Mouse (Mus musculus): ENCODE results near the gene Ap3d1.

The Ap3d1 gene

DNA sequence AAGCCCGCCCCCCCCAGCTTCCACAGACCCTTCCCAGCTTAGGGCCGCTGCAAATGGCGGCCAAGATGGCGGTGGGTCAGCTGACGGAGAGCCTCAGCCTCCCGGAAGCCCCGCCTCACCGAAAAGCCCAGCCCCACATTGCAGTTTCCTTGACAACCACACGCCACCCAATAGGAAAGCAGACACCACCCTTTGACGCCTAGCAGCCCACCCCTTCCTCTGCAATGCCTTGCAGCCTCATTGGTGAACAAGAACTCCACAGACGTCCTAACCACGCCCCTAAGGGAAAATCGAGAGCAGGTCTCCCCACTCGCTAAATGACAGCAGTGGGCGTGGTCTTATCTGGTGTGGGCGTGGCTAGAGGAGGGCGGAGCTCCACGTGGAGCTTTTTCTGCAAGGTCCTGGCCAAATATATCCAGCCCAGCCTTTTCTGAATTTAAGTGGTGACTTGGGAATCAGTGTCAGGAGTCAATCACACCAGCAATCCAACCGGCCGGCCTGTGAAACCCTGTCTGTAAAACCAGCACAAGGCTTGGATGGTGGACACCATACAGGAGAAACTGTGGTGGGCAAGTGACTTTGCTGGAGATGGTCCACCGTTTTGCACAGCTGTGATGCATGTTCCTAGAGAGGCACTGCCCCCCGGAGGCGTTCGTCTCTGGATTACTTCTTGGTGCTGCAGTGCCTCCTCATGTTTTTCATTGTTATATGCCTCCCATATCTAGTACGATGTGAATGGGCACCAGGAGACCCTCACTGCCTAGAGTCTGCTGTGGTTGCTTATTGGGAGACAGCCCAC lies at the start of gene Ap3d1:
Ap3d1 (minus strand) TSS at position 85 of the 799 bp plus-strand sequence.
- DNase-seq (ENCODE audit: low spot score) = peak; percentile 99

DNA sequence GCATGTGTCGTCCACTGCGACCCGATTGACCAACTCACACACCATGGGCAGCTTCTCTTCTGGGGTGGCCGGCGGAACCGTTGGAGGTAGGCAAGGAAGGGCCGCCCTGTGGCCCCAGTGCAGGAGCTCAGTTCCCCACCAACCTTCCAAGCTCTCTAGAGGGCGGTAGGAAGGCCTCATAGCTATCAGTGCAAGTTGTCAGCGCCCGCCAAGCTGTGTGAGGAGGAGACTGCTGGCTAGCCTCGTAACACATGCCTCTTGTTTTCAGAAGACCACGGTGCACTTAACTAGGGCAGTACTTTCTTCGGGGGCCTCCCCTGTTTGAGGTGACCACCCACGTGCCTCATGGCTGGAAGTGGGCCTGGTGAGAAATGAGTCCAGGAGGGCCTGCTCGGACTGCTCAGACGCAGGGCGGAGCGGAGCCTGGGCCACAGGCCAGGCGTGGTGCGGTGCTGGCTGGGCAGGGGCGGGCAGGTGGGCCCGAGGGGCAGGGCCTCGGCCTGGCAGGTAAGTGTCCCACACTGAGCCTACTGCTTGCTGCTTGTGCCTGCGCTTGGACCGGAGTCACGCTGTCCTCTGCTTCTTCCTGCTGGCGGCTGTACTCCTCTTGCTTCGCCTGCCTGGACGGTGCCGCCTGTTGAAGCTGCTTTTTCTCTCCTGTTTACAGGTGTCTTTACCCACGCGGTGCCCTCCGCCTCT lies 49.6 kb upstream of the Ap3d1 start:
- DNase-seq (ENCODE audit: low spot score) = no peak

GRCm38 (mm10) chr10:80790761-80791404 lies 48.8 kb upstream of the Ap3d1 start:
- DNase-seq (ENCODE audit: low spot score) = no peak

GRCm38 (mm10) chr10:80787517-80787916 lies 45.5 kb upstream of the Ap3d1 start:
- DNase-seq (ENCODE audit: low spot score) = no peak

GRCm38 (mm10) chr10:80785963-80786362 lies 43.9 kb upstream of the Ap3d1 start:
- no peak for DNase-seq (ENCODE audit: low spot score)

- no peak for DNase-seq (ENCODE audit: low spot score)
Measured at GRCm38 (mm10) chr10:80784871-80785270, 42.8 kb upstream of the Ap3d1 start.

GRCm38 (mm10) chr10:80784302-80784701 lies 42.2 kb upstream of the Ap3d1 start:
- no peak for DNase-seq (ENCODE audit: low spot score)

- DNase-seq (ENCODE audit: low spot score) = no peak
Measured at GRCm38 (mm10) chr10:80779565-80779964, 37.5 kb upstream of the Ap3d1 start.

DNA sequence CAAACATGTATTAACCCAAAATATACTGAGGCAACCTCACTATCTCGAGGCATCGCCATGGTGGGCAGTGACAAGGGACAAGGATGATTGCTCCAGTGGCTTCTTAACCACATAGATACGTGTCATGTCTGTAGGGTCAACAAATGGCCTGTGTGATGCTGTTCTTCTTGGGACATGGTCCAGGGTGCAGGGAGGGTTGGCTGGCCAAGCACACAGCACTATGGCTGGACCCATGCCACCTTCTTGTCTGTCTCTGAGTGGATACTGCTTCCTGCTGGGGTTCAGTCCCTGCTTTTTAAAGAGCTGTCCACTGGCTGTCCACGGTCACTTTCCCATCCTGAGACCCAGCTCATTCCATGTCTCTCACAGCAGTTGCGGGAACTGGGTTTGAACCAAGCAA lies 35.1 kb upstream of the Ap3d1 start:
- no peak for DNase-seq (ENCODE audit: low spot score)

GRCm38 (mm10) chr10:80776358-80776869 lies 34.4 kb upstream of the Ap3d1 start:
- no peak for DNase-seq (ENCODE audit: low spot score)

- no peak for DNase-seq (ENCODE audit: low spot score)
Measured at GRCm38 (mm10) chr10:80775731-80776130, 33.7 kb upstream of the Ap3d1 start.

DNA sequence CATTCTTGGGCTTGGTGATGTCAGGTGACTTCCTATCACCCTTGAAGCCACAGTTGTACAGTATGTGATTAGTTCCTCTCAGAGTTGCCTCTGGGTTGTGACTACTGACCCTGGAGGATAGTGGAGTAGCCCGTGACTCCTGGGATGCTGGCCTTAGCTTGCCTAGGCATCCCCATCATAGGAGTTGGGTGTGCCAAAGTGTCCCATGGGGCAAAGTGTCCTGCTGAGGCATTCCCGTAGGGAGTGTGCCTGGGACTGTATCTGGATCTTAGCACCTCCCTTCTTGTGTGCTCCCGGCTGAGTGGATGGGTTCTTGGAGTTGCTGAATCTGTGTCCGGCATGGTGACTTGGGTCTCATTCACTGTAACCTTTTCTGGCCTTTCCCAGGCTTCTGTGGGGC lies 32.9 kb upstream of the Ap3d1 start:
- no peak for DNase-seq (ENCODE audit: low spot score)

- DNase-seq (ENCODE audit: low spot score) = peak; percentile 92
Measured at GRCm38 (mm10) chr10:80774549-80774948, 32.5 kb upstream of the Ap3d1 start.

- no peak for DNase-seq (ENCODE audit: low spot score)
Measured at GRCm38 (mm10) chr10:80773816-80774215, 31.8 kb upstream of the Ap3d1 start.

DNA sequence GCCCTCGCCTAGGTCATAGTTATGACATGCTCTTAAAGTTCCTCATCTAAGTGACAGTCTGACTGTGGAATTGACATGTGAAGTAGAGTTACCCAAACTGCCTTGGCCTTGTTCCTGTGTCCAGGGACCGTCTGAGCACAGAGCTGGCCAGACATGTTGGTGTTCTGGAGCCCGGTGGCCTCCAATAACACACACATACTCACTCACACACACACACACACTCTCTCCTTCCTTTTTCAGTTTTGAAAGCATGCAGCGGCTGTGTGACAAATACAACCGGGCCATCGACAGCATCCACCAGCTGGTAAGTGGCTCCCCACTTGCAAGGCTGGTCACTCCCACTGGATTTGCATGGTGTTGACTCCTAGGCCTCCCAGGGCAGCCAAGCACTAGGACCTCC lies 26.3 kb upstream of the Ap3d1 start:
- no peak for DNase-seq (ENCODE audit: low spot score)

DNA sequence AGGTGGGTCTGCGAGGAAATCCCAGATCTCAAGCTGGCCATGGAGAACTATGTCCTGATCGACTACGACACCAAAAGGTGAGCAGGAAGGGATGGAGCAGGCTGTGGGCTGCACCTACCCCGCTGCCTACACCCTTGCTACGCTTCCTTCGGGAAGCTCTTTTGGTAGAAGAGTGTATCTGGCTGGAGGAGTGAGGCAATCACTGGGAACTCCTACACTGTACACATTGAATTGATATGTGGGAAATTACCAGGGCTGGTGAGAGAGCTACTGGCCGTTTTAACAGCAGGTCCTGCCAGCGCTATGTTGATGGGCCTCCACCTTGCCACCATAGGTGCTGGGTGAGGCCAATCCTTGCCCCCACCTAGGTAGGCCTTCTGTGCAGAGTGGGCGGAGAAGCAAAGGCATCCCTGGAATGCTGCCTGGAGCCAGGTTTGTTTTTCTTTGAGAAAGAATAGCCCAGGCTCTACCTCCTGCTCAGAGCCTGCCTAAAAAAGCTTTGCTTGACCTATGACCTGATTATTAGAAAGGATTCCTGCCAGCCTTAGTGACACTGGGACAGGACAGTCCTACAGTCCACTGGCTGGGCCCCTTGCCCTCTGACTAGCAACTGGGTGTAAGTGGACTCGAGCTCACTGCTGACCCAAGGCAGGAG lies 24.2 kb upstream of the Ap3d1 start:
- DNase-seq (ENCODE audit: low spot score) = no peak

- no peak for DNase-seq (ENCODE audit: low spot score)
Measured at GRCm38 (mm10) chr10:80765746-80766145, 23.7 kb upstream of the Ap3d1 start.

DNA sequence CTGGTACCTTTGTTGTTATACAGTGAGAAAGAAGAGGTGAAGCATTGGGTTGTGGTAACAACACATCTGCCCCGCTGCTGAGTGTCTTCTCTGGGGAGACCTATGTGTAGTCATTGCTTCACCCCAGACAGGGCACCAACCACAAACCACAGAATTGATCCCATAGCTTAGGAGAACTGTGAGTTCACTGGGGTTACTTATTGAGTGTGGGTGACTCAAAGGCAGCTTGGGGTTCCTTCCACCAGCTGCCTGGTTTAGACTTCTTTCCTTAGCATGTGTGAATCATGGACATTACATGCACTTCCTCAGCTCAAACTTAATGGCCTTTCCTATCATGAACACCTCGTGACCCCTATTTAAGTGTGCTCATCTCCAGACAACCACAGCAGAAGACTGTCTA lies 21.4 kb upstream of the Ap3d1 start:
- no peak for DNase-seq (ENCODE audit: low spot score)

DNA sequence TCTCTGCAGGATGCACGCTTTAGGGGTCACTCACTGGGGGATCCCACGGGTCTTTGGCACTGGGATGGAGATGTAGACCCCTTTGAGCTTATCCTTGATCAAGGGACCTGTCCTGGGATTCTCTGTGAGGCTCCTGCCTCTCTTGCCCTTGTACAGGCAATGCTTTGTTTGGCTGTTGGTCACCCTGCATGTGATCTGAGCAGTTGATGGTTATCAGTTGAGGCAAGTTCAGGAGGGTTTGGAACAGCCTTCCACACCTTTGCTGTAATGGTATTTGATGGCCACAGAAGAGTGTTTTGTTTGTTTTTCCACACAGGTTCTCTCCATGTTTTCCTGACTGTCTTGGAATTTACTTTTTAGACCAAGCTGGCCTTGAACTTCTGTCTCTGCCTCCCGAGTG lies 19.8 kb upstream of the Ap3d1 start:
- DNase-seq (ENCODE audit: low spot score) = no peak

DNA sequence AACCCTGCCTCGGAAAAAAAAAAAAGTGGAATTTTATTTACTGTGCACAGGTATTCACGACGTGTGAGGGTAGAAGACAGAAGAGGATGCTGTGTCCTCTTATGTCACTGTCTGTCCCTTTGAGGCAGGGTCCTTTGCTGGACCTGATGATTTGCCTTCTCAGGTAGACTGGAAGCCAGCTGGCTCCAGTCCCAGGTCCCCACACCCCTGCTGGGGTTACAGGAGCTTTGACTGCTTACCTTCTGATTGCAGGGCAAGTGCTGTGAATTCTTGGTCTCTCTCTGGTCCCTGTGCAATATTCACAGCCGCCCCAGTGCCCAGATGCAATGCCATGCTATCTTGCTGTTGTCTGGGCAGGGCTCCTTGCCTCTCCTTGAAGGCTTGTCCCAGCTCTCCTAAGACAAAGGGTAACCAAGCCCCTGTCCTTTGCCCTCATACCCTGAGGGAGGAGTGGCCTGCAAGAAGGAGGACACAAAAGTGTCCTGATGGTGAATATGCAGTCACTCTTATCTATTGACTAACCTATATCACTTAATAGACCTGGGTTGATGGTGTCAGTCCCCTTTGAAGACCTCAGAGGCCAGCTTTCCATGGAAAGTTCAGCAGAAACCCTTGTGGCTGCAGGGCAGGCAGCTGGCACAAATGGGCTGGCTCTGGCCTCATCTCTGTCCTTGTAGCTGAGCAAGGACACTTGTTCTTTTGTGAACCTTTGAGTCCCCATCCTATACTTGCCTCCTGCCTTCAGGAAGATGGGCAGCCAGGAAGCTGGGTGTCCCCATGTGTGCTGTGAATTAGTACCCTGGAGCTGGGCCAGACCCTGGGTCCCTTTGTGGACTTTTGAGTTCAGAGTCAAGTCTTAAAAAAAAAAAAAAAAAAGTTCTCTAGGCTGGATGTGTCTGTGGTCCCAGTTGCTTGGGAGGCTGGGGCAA lies 18.8 kb upstream of the Ap3d1 start:
- DNase-seq (ENCODE audit: low spot score) = no peak

DNA sequence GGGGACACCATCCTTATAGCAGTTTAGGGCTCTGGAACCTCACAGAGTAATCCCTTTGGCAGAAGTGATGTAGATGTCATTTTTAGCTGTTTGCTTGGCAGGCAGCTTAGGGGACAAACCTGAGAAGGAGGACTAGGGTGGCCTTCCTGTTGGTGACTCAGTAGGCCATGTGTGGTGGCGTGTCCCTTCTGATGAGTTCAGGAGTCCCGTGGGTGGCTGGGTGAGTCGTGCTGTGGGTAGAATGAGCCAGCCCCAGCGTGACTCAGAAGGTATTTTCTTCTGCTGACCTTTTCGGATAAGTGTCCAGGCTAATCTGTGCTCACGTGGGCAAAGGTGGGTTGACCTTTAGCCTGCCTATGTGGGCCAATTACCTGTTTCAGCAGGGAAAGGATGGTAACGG lies 16.6 kb upstream of the Ap3d1 start:
- DNase-seq (ENCODE audit: low spot score) = no peak
